Mouse (Mus musculus) frontal cortex, postnatal 36 days (tissue): ENCODE data around the gene Gdf10.
A peak's percentile ranks its signal among the peaks of the same experiment; 100 is the strongest.

Experiments
- DNase-seq, 2 experiments: peaks; one replicate each; pipeline ENCODE4 v3.0.0; 2022; ENCODE audit warnings: low spot score in 2 of 2

Gdf10 gene

DNA sequence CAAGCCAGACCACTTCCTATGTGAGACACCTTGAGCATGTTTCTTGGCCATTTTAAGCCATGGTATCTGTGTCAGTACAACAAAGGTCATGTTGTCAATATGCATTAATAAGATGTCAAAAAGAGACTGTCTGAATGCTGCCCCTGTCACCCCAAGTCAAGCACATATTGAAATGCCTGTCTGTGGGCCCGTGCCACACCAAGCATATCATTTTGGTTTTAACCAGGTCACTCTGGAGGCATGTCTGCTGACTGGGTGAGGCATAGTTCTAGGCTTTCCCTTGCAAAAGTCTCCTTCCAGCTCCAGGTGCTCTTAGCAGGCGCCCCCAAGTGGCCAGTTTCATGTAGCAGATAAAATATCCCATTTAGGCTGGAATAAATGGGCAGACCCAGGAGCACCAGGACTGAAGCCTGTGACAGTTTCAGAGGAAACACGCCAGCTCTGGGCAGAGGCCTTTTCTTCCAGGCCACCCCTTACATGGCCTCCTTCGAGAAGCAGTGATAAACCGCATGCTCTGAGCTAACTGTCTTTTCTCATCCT is 10.5 kb downstream of the Gdf10 start:
- peak; percentile 54 to 68 for DNase-seq

DNA sequence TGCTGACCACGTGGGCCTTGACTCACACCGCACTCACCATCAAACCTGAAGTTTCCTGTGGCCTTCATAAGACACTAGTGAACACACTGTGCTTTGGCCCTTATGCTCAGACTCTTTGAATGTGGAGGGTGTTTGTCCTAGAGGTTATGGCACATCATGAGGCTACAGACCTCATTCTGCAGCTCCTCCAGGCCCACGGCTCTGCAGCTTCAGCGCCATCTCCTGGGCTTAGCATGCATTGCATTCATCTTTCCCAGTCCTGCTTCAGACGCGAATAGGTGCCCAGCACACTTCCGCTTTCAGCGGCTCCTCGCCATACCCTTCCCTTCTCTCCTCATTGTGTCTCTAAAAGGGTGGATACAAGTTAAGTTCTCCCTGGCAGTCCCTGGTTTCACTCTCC is 15.7 kb downstream of the Gdf10 start:
- DNase-seq: peak; percentile 79 to 83

DNA sequence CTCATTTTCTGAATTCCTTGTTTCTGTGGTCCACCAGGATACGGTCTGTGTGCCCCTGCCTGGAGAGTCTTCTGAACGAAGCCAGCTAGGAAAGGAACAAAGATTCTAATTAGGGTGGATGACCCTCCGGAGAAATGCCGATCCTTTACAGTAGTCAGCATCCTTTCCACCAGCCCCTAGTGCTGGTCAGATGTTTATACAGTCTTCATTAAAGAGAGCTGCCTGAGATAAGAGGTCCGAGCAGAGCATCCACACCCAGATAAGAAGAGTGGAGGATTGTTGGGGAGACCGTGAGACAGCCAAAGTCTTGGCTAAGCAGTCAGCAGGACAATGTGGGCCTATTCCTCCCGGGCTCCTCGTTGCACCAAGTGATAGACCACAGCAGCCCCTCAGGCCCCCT is 17.4 kb downstream of the Gdf10 start, which contains the start of gene Gdf2:
Gene Gdf2, plus strand, starts transcription at position 301 of the 400 bp plus-strand sequence.
- no peak for DNase-seq

DNA sequence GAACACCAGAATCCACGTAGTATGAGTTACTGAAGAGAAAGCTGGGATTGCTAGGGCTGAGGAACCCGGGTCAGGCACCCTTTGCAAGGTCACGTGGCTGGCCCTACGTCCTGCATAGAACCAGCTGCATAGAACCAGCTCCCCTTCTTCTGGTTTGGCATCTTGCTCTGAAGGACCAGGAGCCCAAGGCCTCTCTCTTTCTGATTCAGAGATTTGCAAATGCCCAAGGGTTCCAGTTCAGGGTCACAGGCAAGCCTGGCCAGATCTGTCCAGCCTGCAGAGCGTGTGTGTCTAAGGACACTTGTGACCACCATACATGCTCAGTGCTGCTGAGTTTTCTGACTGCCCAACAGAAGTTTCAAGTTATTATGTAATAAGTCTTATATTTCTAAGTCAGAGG is 18.8 kb downstream of the Gdf10 start:
- DNase-seq: no peak

DNA sequence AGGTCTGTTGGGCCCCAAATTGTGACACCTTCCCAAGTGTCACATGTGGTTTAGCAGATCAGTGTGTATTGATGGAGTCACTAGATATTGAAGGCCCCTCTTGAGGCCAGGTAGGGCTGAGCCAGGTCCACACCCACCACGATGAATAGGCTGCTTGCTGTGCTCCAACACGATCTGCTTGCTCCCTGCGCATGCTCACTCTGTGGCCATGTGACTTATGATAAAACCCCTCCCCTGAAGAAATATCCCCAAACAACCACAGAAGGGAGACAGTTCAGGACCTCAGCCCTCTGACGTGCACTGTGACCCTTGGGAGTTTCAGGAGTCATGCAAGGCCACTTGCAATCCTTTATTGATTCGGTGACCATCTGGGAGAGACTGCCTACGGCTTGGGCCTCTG is 22.7 kb downstream of the Gdf10 start:
- DNase-seq: no peak

GRCm38 (mm10) chr14:33952233-33952981 is 29.0 kb downstream of the Gdf10 start:
- DNase-seq: no peak

DNA sequence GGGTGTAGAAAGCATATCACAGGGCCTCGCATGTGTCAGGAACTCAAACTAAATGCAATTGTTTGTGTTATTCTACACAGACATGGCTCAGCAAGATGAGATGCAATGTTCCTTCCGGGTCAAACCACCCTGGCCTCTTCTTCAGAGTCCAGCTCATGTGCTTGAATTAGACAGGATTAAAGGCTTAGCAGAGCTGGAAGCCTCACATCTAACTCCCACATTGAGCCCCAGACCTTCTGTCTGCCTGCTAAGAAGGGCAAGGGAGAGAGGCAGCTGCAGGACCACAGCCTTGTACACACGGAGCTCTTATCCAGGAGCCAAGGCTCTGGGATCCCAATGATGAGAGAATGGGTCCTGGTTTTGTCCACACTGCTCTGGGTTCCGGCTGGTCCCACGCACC is 30.4 kb downstream of the Gdf10 start, which contains the start of gene Rbp3:
Gene Rbp3, plus strand, starts transcription at position 243 of the 400 bp plus-strand sequence.
- DNase-seq: no peak

GRCm38 (mm10) chr14:33956055-33956454 is 32.7 kb downstream of the Gdf10 start:
- no peak for DNase-seq

- DNase-seq: no peak
These were observed 34.8 kb downstream of the Gdf10 start for GRCm38 (mm10) chr14:33958186-33958585.

- no peak for DNase-seq
These were observed 35.5 kb downstream of the Gdf10 start for GRCm38 (mm10) chr14:33958841-33959240.

DNA sequence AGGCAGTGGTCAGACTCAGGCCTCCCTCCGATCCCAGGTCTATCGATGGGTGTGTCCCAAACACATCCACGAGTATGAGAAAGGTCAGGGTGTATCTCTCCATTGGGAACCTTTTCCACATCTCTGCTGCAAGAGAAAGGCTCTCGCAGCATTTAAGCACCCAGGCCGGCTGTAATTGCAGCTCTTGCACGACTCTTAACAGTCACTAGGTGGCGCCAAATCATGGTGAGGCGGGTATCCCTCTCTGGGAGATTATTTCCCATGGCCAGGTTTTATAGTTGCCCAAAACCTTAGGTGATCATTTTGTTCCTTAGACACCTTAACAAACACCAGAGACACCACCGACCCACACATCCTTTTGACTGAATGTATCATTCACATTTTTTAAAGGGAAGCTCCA is 36.0 kb downstream of the Gdf10 start:
- DNase-seq: peak; percentile 39 to 74

DNA sequence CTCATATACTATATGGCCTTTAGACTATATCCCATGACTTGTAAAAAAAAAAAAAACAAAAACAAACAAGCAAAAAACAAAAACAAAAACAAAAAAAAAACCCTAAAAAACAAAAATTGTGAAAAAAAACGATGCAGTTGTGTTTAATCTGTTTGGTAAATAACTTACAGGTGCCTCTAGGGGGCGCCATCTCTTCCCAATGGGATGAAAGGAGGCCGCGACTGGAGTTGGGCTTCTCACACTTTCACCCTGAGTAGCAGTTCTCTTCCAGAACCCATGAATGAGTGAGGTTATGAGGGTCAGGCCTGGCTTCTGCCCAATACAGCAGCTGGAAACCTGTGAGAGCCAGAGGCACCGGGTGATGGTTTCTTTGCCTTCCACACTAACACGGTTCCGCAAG is 42.3 kb downstream of the Gdf10 start:
- no peak for DNase-seq

DNA sequence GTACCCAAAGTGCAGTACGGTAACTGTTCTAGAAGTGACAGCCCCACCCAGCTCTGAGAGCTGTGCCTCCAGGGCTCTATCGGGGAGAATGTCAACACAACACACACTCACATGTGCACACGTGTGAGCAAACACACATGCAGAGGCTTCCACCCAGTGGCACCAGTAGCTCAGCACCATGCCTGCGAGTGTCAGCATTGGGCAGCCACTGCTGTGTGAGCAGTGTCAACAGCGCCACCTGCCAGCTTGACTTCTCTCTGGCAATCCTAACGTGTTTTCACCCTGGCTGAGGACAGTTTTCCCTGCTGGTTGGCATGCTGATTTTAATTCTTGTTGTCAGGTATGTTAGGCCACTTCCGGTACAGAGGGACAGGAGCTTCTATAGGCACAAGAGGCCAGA is 49.3 kb downstream of the Gdf10 start:
- DNase-seq: no peak

DNA sequence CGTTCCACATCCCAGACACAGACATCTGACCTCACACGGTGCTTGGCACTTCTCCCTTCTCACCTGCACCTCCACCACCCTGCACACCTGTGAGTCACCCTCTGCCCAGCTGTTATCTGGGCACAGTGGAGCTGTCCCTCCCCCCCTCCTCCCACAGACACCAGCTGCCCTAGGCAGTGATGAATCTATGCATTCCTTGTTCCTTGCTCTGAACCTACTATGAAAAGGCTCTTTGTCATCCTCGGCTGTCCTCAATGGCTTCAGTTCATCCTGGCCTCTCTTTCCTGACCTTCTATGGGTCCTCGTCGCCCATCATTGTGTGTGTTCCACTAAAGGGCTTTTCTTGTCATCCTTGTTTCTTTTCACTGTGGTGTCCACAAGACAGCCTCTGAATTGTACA is 51.4 kb downstream of the Gdf10 start:
- peak in 1 of 2 experiments; percentile 12 for DNase-seq

DNA sequence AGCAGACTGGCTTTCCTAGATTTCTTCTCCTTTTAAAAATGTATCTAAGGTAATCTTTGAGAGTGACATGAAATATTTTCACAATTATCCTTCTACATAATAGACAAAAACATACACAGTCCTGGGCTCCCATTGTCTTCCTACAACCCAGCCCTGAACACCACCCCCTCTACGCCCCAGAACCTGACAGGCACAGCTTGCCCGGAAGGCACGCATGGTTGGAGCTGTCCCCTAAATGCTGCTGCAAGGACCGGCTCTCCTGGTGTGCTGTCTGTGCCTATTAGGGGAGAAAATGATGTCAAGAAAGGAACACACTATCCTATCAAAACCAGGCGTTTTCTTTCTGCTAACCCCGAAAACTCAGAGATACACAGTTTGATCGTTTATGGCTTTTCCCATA is 54.4 kb downstream of the Gdf10 start:
- no peak for DNase-seq

GRCm38 (mm10) chr14:33978604-33979059 is 55.2 kb downstream of the Gdf10 start, which contains the start of gene Zfp488:
Gene Zfp488, minus strand, starts transcription at chr14:33978764.
- DNase-seq: no peak
